Mouse (Mus musculus) adrenal gland, adult 8-10 months (tissue): ENCODE data around the gene Gm3752. TPM values are rescaled to one million over a fixed set of nuclear protein-coding genes. Genes with fewer than 3 reads are reported as not detected.
"Not testable (repeated sequence)": the region's sequence is repeated elsewhere in the genome, so short reads cannot be mapped to it uniquely, and the experiment has no call there.

ENCODE experiments used
- DNase-seq: peaks from one replicate; pipeline ENCODE4 v3.0.0; 2022
- total RNA-seq, 4 experiments: library from RNA; stranded (reverse); gene quantifications; 2 replicates each; pipeline ENCODE4 v1.2.4; 2022

Gm3752 gene
- under 1 TPM in 1 of 4 experiments, not detected in 3; 0.22 TPM for total RNA-seq

DNA sequence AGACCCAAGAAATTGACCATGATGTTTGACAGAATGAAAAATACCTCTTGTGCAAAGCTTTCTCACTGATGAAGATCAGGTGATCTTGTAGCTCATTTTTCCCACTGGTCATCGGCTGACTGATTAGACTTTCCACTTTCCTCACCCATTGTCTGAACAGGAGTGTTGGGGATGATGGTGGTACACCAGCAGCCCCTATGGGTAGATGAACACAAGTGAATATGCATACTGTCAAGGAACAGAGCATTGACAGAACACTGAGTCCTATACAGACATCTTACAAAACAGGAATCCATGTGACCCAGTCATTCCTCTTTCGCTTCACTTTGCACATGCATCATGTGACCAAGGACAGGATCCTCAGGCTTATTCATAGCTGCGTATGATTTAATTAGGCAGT, at the start of gene Gm3752:
Gene Gm3752, minus strand, starts transcription at position 101 of the 400 bp plus-strand sequence.
- DNase-seq: not testable (repeated sequence)

DNA sequence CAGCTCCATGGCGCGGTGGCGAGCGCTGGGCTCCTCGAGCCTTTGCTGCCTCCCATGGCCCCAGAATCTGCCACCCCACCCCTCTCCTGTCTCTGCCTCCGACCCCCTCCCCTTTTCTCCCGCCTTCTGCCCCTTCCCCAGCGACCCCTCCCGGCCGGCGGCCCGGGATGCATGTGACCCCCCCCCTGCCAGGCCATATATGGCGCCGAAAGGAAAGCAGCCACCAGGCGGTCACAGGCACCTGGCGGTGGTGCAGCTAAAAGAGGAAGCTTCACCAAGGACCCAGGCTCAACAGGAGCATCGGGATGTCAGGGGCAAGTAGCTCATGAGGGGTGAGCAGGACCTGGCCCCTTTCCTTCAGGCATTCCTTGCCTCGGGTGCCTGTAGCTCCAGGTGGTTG, 5.2 kb upstream of the Gm3752 start:
- not testable (repeated sequence) for DNase-seq

- DNase-seq: not testable (repeated sequence)
These were observed 32.7 kb downstream of the Gm3752 start, which contains the start of gene Gm3755 for GRCm38 (mm10) chr14:7450817-7451216. Gm3755 (minus strand) TSS chr14:7450917.

GRCm38 (mm10) chr14:7422496-7422895, 61.1 kb downstream of the Gm3752 start:
- not testable (repeated sequence) for DNase-seq

Other genes with a start within 250 kb of the Gm3752 start
- not detected for gene Gm3727, start 219.0 kb downstream of the Gm3752 start, total RNA-seq
- gene Gm3739, start 168.7 kb downstream of the Gm3752 start, total RNA-seq: under 1 TPM in 2 of 4 experiments, not detected in 2; 0.21 to 0.24 TPM
- not detected for gene Gm5797, start 151.4 kb downstream of the Gm3752 start, total RNA-seq
- gene Gm8374, start 118.6 kb downstream of the Gm3752 start, total RNA-seq: not detected
- gene Gm3755, start 32.8 kb downstream of the Gm3752 start, total RNA-seq: not detected
- gene Gm3558, start 84.8 kb upstream of the Gm3752 start, total RNA-seq: under 1 TPM in 3 of 4 experiments, not detected in 1; 0.55 to 0.91 (median 0.80) TPM
- gene Gm10338, start 111.8 kb upstream of the Gm3752 start, total RNA-seq: not detected
- not detected for gene Gm10128, start 160.2 kb upstream of the Gm3752 start, total RNA-seq